Mouse (Mus musculus): ENCODE measurements around the gene Map2. TPM values are rescaled to one million over a fixed set of nuclear protein-coding genes. Genes with fewer than 3 reads are reported as not detected.

Gene Map2
- polyA plus RNA-seq, 1 experiment from 2014 or later, result 0.66 TPM

DNA sequence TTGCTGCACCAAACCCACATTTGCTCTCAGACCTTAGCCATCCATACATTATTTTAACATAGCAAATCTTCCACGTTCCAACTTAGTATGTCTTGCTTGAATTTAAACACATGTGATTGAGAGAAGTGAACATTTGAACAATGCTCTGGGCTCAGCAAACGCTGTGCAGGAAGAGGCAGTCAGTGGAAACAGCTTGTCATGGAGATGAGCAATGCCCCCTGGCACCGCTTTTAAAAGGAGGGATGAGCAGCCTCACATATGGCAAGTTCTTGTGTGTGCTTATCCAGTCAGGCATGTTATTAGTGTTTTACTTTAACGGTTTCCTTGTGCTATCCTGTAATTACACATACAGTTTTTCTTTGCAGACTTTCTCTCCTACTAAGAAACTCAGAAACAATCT is 46.4 kb downstream of the Map2 start:
- ATAC-seq (no peak), DNase-seq (no peak)
- H3K9ac ChIP-seq (replicated peaks), result no peak overlapping the region
- TF ChIP-seq CTCF (IDR thresholded peaks at IDR 0.05; ENCODE audit: low read depth) (no peak), EP300 (IDR thresholded peaks at IDR 0.05; ENCODE audit: low read depth) (no peak)
- no peak overlapping the region for H3K27ac ChIP-seq (ENCODE audit: low read depth)
- H3K4me1 ChIP-seq (ENCODE audit: insufficient read depth), result no peaks in the 10 kb centered on the region
- H3K9me3 ChIP-seq (ENCODE audit: low read length), result no peaks in the 10 kb centered on the region
- no peak overlapping the region for H3K4me2 ChIP-seq (ENCODE audit: low read depth, low read length)
- no peak overlapping the region for H3K4me3 ChIP-seq (ENCODE audit: low read depth, low read length)
- H3K36me3 ChIP-seq (replicated peaks; ENCODE audit: insufficient read depth, low read length), result no peaks in the 10 kb centered on the region
- 65% methylated on average over 4 of the region's 4 CpGs for WGBS (ENCODE audit: insufficient replicate concordance)
- no peaks in the 10 kb centered on the region for H3K27me3 ChIP-seq (ENCODE audit: insufficient read depth, low read length)

DNA sequence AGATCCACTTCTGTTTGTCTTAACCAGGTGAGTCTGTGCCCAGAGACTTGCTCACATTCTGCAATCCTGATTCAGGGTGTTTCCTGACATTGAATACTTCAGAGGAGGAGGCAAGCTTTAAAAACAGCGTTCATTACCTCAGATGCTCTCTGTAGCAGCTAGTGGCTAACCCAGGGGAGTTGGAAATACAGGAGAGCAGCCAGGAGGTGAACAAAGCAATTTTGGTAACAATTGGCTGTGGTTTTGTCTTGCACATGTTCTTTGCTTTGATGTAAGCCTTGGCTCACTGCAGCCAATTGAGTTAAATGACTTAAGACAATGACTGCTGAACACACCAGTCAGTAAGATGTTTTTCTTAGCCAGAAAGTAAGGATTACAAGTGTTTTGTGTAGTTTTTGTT is 48.3 kb downstream of the Map2 start:
- Histone ChIP-seq H3K4me1 (ENCODE audit: insufficient read depth) (no peaks in the 10 kb centered on the region), H3K36me3 (replicated peaks; ENCODE audit: insufficient read depth, low read length) (no peaks in the 10 kb centered on the region), H3K27ac (ENCODE audit: low read depth) (no peak overlapping the region), H3K9me3 (ENCODE audit: low read length) (no peaks in the 10 kb centered on the region), H3K4me2 (ENCODE audit: low read depth, low read length) (no peak overlapping the region), H3K9ac (replicated peaks) (no peak overlapping the region), H3K27me3 (ENCODE audit: insufficient read depth, low read length) (no peaks in the 10 kb centered on the region), H3K4me3 (ENCODE audit: low read depth, low read length) (no peak overlapping the region)
- TF ChIP-seq EP300 (IDR thresholded peaks at IDR 0.05; ENCODE audit: low read depth) (no peak), CTCF (IDR thresholded peaks at IDR 0.05; ENCODE audit: low read depth) (no peak)
- ATAC-seq (no peak), DNase-seq (no peak)
- WGBS (ENCODE audit: insufficient replicate concordance), result 53% methylated on average over 1 of the region's 1 CpGs

DNA sequence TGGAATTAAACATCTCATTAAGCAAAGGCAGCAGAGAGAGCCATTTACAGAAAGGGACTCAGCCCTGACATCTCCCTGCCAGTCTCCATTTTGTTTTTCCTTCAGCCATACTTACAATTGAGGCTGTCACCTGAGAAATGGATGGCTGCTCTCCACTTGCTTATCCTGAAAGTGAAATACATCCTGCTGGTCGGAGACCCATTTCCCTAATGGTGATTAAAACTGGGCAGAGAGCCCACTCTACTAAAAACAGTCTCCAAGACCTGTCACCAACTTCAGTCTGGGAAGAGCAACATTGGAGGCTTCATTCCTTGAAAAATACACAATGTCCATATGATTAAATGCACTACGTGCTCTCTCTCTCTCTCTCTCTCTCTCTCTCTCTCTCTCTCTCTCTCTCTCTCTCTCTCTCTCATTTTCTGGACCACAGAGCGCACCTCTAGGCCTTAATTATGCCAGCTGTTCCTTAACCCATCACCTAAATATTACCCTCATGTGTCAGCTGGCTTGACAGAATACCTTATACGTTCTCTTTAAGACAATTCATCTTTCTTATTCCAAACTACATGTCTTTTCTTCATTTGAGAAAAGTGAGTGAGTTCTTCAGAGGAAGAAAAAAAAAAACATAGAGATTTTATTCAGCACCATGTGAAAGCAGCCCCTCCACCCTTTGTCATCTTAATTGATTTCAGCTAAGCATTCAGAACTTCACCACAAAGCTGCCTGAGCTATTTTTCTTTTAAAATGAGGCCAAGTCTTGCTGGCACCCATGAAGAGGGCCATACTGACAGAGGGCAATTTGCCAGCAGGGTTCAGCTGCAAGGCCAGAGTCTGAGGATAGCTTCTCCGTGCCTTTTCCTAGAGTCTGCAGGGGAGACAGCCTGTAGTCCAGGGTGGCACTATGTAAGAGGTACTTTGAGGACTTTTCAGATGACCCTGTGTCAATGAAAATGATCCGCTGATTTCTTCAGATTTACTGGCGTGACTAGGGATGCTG is 51.6 kb downstream of the Map2 start:
- TF ChIP-seq CTCF (IDR thresholded peaks at IDR 0.05; ENCODE audit: low read depth), result no peak
- TF ChIP-seq EP300 (IDR thresholded peaks at IDR 0.05; ENCODE audit: low read depth), result no peak
- ATAC-seq (no peak), DNase-seq (no peak)
- Histone ChIP-seq H3K36me3 (replicated peaks; ENCODE audit: insufficient read depth, low read length) (no peaks in the 10 kb centered on the region), H3K4me3 (ENCODE audit: low read depth, low read length) (no peak overlapping the region), H3K9me3 (ENCODE audit: low read length) (no peaks in the 10 kb centered on the region), H3K27ac (ENCODE audit: low read depth) (no peak overlapping the region), H3K27me3 (ENCODE audit: insufficient read depth, low read length) (no peaks in the 10 kb centered on the region), H3K9ac (replicated peaks) (no peak overlapping the region), H3K4me2 (ENCODE audit: low read depth, low read length) (no peak overlapping the region), H3K4me1 (ENCODE audit: insufficient read depth) (no peaks in the 10 kb centered on the region)
- WGBS (ENCODE audit: insufficient replicate concordance), result 67% methylated on average over 7 of the region's 7 CpGs

DNA sequence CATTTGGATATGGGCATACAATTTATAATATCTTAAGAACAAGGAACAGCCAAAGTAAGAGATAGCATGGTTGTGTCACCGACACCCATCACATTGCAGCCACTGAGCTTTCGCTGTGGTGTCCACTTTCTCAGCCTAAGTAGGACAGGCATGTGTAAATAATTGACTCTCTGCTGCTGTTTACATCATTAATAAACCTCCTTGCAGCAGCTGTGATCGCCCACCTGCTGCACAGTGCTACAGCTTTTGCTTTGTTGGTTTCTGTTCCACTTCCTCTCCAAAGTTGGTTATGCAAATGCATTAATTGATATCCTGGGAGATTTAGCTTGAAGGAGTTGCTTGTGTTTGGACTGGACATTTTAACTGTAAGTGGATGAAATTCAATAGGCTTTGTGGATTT is 53.1 kb downstream of the Map2 start:
- DNase-seq (no peak), ATAC-seq (peak; percentile 49)
- no peak overlapping the region for H3K9ac ChIP-seq (replicated peaks)
- H3K36me3 ChIP-seq (replicated peaks; ENCODE audit: insufficient read depth, low read length), result no peaks in the 10 kb centered on the region
- H3K27ac ChIP-seq (ENCODE audit: low read depth), result no peak overlapping the region
- H3K4me2 ChIP-seq (ENCODE audit: low read depth, low read length), result no peak overlapping the region
- H3K4me1 ChIP-seq (ENCODE audit: insufficient read depth), result no peaks in the 10 kb centered on the region
- H3K4me3 ChIP-seq (ENCODE audit: low read depth, low read length), result no peak overlapping the region
- H3K9me3 ChIP-seq (ENCODE audit: low read length), result no peaks in the 10 kb centered on the region
- H3K27me3 ChIP-seq (ENCODE audit: insufficient read depth, low read length), result no peaks in the 10 kb centered on the region
- TF ChIP-seq CTCF (IDR thresholded peaks at IDR 0.05; ENCODE audit: low read depth) (no peak), EP300 (IDR thresholded peaks at IDR 0.05; ENCODE audit: low read depth) (no peak)
- WGBS (ENCODE audit: insufficient replicate concordance), result 54% methylated on average over 3 of the region's 3 CpGs

DNA sequence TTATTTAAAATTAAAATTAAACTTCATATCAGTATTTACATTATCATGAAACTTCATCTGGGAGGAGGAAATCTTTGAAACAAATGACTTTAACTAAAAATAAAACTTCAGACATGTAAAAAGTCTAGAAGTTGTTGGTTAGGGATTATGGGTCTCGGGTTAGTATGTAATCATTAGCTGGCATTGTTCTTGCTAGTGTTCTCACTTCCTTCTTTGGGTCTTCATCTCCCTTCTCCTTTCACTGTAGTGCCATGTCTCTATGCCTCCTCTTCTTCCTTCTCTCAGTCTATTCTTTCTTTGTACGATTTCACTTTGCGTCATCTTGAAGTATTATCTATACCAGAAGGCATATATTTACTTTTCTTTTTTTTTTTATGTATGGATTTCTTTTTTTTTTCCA is 55.3 kb downstream of the Map2 start:
- H3K36me3 ChIP-seq (replicated peaks; ENCODE audit: insufficient read depth, low read length), result no peaks in the 10 kb centered on the region
- 79% methylated on average over 3 of the region's 3 CpGs for WGBS (ENCODE audit: insufficient replicate concordance)

DNA sequence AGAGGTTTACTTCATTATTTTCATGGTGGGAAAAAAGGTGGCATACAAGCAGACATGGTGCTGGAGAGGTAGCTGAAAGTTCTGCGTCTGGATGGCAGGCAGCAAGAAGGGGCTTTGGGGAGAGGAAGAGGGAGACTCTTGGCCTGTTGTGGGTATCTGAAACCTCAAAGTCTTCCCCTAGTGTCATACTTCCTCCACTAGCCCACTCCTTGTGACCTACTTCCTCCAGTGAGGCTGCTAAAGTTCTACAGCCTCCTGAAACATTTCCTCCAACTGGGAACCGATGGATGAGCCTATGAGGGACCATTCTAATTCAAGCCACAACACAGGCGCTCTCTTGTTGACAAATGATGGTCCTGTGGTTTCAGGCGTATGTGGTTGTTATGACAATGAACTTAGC is 56.9 kb downstream of the Map2 start:
- no peak overlapping the region for H3K9ac ChIP-seq (replicated peaks)
- no peaks in the 10 kb centered on the region for H3K27me3 ChIP-seq (ENCODE audit: insufficient read depth, low read length)
- ATAC-seq, result no peak
- no peaks in the 10 kb centered on the region for H3K9me3 ChIP-seq (ENCODE audit: low read length)
- TF ChIP-seq EP300 (IDR thresholded peaks at IDR 0.05; ENCODE audit: low read depth) (no peak), CTCF (IDR thresholded peaks at IDR 0.05; ENCODE audit: low read depth) (no peak)
- no peak overlapping the region for H3K4me3 ChIP-seq (ENCODE audit: low read depth, low read length)
- no peak for DNase-seq
- H3K36me3 ChIP-seq (replicated peaks; ENCODE audit: insufficient read depth, low read length), result no peaks in the 10 kb centered on the region
- no peak overlapping the region for H3K4me2 ChIP-seq (ENCODE audit: low read depth, low read length)
- WGBS (ENCODE audit: insufficient replicate concordance), result 57% methylated on average over 4 of the region's 4 CpGs
- H3K27ac ChIP-seq (ENCODE audit: low read depth), result no peak overlapping the region
- H3K4me1 ChIP-seq (ENCODE audit: insufficient read depth), result no peaks in the 10 kb centered on the region

More for the DNA sequence above, 55.3 kb downstream of the Map2 start:
- ATAC-seq (no peak), DNase-seq (no peak)
- Histone ChIP-seq H3K4me1 (ENCODE audit: insufficient read depth) (no peaks in the 10 kb centered on the region), H3K4me2 (ENCODE audit: low read depth, low read length) (no peak overlapping the region), H3K4me3 (ENCODE audit: low read depth, low read length) (no peak overlapping the region), H3K9me3 (ENCODE audit: low read length) (no peaks in the 10 kb centered on the region), H3K27me3 (ENCODE audit: insufficient read depth, low read length) (no peaks in the 10 kb centered on the region), H3K27ac (ENCODE audit: low read depth) (no peak overlapping the region), H3K9ac (replicated peaks) (no peak overlapping the region)
- TF ChIP-seq CTCF (IDR thresholded peaks at IDR 0.05; ENCODE audit: low read depth) (no peak), EP300 (IDR thresholded peaks at IDR 0.05; ENCODE audit: low read depth) (no peak)
